Mouse (Mus musculus): Measurements from ENCODE around the gene Ugt1a2.

DNA sequence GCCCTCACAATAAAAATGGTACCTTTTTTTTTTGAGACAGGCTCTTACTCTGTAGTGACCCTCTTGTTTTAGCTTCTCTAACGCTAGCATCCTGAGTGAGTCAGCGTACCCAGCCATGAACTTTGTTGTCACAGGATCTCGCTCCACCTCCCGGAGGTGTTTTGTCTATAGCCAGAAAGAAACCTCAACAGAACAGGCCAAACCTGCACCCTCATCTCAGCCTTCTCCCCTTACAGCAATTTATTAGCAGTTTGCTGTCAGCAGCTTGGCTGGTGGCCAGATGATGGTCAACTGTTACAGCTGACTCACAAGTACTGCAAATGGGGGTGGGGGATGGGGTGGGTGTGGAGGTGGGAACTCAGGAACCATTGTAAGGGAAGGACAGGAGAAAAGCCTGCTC is 61.9 kb downstream of the Ugt1a2 start:
- TF ChIP-seq MAFK (IDR thresholded peaks at IDR 0.05; ENCODE audit: insufficient read depth, low read depth, low read length) (no peak), HCFC1 (IDR thresholded peaks at IDR 0.05; ENCODE audit: borderline replicate concordance, insufficient read depth, low read length) (no peak), CHD2 (IDR thresholded peaks at IDR 0.05; ENCODE audit: low read depth, low read length) (no peak; the same call in 1 of the 2 replicates), ZC3H11A (IDR thresholded peaks at IDR 0.05; ENCODE audit: borderline replicate concordance, low read depth, low read length) (no peak)

All from ES-E14 (cell line).